Mouse (Mus musculus): ENCODE results near the gene H2al2a.
A peak's percentile ranks its signal among the peaks of the same experiment; 100 is the strongest.
"Not testable (repeated sequence)": the region's sequence is repeated elsewhere in the genome, so short reads cannot be mapped to it uniquely, and the experiment has no call there.

Gene H2al2a

DNA sequence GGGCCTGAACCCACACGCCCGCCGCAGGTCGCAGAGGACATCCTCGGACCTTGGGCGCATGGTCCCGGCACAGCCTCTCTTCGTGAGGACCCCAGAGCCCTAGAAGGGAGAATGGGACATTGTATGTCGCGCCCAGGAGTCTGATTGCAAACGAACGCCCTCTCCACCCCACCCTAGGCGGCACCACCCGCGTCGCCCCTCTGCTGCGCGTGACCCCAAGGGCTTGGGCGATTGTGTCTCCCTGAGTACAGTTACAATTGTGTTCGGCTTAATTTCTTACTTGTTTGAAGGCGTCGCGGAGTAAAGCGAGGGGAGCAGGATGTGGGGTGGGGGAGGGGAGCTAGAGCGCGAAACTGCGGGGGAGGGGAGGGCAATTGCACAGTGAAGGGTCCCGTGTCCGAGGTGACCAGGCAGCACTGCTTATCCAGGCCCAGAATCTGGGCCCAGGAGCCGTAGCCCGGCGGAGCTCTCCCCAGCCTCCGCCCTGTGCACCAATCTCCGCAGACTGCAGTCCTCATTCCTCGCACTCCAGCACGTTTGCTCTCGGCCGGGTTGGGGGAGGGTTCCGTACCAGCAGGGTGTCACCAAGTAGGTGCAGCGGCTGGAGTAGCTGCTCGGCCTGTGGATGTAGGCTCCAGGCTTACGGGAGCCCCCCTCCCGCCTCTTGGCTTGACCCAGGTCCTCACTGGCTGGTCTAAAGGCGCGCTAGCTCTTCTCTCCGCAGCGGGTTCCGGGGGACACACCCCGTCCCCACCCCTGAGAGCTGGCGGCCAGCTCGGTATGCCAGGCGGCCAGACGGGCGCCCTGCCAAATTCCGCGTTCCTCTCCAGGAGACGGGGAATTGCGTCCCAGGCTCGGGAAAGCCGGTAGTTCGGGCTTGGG lies 31.6 kb upstream of the H2al2a start:
- DNase-seq (ENCODE audit: low read depth) = peak; percentile 92

DNA sequence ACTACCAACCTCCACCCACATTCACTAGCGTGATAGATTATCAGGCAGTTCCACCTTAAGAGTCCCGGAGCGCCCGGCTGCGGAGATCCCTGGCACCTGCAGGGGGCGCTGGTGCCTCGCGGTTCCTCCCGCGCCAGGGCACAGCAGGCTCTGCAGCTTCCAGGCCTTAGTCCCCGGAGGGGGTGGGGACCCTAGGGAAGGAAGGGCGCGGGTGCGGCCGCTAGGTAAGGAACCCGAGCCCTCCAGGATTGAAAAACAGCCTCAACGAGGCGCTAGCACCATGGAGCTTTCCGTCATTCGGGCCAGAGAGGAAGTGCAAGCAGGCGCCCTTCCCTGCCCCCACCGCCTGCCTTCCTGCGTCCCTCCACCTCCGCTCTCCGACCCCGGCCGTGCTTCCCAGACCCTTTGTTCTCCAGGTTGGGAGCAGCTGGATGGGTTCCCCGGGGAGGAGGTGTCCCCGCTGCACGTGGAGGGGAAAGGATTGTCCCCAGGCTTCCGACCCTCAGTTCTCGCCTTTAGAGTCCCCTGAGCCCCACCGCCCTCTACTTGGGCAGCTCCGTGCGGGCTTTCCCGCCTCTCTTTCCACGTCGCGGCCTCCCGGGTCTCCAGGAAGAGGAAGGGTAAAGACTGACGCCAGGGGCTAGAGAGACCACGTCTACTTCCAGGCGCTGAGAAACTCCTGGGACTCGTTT lies 30.8 kb upstream of the H2al2a start:
- DNase-seq (ENCODE audit: low read depth) = peak; percentile 98

GRCm38 (mm10) chr2:18026116-18026947 lies 29.6 kb upstream of the H2al2a start:
- peak; percentile 24 for DNase-seq (ENCODE audit: low read depth)

DNA sequence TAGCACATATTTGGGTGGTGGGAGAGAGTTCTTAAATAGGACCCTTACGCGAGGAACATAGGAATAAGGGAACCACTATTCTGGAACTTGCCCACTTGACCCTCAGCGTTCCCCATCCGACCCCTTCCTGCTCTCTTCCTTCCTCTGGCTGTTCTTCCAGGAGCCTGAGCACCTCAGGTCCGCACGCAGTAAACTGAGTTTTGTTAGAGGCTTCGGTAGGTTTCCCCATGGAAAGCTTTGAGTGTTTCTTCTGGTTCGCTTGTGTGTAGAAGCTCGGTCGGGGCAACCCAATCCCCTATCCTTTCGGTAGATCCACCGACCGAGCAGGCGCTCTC lies 29.0 kb upstream of the H2al2a start:
- no peak for DNase-seq (ENCODE audit: low read depth)

- no peak for DNase-seq (ENCODE audit: low read depth)
These were observed 28.4 kb upstream of the H2al2a start for GRCm38 (mm10) chr2:18025116-18025515.

DNA sequence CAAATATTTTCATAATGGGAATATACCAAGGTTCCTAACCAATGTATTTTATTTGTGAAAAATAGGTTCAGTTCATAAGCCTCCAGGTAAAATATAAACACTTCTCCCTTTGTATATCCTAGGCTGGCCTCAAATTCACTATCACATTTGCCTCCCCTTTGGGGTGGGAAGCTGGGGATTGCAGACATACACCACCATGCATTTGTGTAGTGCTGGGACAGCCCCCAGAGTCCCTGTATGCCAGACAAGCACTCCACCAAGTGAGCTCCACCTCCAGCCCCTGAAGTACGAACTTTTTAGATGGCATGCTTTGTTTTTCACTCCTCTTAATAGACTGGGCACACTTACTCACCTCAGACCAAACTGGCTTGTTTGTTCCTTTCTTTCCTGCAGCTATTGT lies 26.1 kb upstream of the H2al2a start:
- no peak for DNase-seq (ENCODE audit: low read depth)

- peak; percentile 13 for DNase-seq (ENCODE audit: low read depth)
These were observed 22.4 kb upstream of the H2al2a start for GRCm38 (mm10) chr2:18019122-18019521.

GRCm38 (mm10) chr2:18017321-18017720 lies 20.6 kb upstream of the H2al2a start:
- DNase-seq (ENCODE audit: low read depth) = no peak

DNA sequence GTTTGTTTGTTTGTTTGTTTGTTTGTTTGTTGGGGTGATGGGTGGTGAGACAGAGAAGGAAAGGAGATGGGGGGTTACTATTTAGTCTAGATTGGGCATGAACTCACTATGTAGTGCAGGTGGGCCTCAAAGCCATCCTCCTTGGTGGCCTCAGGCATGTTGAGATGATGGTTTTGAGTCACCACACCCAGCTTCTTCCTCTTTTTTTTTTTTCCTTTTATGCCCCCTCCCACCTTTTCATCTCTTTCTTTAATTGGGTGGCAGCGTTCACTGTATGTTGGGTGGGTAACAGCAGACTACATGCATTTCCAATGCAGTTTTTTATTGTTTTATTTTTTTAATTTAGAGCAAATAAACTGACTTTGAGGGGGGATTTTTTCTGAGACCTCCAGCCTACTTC lies 19.9 kb upstream of the H2al2a start:
- DNase-seq (ENCODE audit: low read depth) = no peak

GRCm38 (mm10) chr2:18015581-18015980 lies 18.8 kb upstream of the H2al2a start:
- DNase-seq (ENCODE audit: low read depth) = no peak

- no peak for DNase-seq (ENCODE audit: low read depth)
These were observed 16.1 kb upstream of the H2al2a start for GRCm38 (mm10) chr2:18012866-18013265.

- no peak for DNase-seq (ENCODE audit: low read depth)
These were observed 14.5 kb upstream of the H2al2a start for GRCm38 (mm10) chr2:18011226-18011625.

- DNase-seq (ENCODE audit: low read depth) = peak; percentile 85
These were observed 8.4 kb upstream of the H2al2a start for GRCm38 (mm10) chr2:18005137-18005536.

DNA sequence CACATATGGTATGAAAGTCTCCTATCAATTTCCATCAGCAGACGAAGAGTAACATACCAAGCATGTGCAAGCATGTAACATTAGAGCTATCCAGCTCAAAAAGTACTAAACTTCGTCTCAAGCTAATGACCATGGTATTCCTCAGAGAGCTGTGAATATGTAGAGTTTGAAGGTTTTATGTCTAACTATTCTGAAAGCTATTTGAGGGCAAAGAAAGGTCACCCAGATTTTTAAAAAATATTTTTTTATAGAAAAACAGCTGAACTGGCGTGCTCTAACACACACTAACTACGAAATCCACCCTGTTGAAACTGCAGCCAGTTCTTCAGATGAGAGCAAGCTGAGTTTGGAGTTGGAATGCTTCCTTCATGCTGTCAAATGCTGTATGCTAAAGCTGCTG lies 7.5 kb upstream of the H2al2a start:
- peak; percentile 25 for DNase-seq (ENCODE audit: low read depth)

- no peak for DNase-seq (ENCODE audit: low read depth)
These were observed 5.5 kb upstream of the H2al2a start for GRCm38 (mm10) chr2:18002306-18002705.

GRCm38 (mm10) chr2:17989562-17989961 lies 7.2 kb downstream of the H2al2a start:
- DNase-seq (ENCODE audit: low read depth) = no peak

DNA sequence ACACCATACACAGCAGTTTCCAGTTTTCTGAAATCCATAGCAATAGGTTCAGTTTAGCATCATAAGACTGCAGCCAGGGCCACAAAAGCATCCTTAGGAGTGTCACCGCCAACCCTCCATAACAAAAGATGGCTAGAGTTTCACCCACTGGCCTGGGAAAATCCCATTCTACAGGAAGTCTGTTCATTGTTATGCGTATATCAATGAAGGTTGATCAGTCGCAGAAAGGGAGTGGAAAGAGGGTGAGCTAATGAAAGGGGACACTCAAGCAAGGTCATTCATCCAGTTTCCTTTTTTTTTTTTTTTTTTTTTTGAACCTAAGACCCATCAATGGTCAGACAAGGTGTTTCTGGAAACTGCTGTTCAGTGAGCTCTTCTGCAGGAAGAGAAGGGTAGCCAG lies 7.6 kb downstream of the H2al2a start:
- DNase-seq (ENCODE audit: low read depth) = no peak

DNA sequence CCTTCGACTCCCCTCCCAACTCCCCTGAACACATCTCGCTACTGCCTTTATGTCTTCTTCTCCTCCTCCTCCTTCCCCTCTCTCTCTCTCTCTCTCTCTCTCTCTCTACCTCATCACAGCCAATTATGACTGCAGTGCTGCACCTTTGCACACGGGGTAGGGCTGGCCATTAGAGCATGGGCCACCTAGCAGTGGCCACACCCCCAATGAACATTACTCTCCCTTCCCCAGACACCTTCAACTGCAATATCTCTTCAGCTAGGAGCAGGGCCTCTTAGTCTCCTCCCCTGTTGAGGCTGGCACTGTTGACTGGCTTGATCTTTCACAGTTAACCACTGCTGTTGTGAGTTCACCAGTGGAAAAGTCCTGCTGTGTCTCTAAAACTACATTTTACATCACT lies 10.1 kb downstream of the H2al2a start:
- no peak for DNase-seq (ENCODE audit: low read depth)

DNA sequence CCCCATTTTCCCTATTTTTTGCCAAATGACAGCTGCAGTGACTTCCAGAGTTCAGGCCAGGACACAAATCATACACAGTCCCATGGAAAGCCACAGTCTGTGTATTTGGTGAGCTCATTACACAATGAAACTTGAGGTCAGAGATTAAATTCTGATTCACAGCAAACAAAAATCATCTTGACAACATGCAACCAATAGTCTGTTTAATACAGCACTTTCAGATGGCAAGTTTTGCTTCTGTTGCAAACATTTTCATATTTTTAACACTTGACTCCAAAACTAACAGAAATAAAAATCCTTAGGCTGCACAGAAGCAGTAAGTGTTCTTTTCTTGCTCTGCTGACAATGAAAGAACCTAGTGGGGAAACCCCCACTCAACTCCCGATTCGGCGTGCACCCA lies 12.0 kb downstream of the H2al2a start:
- no peak for DNase-seq (ENCODE audit: low read depth)

GRCm38 (mm10) chr2:17982747-17983146 lies 14.0 kb downstream of the H2al2a start:
- no peak for DNase-seq (ENCODE audit: low read depth)

DNA sequence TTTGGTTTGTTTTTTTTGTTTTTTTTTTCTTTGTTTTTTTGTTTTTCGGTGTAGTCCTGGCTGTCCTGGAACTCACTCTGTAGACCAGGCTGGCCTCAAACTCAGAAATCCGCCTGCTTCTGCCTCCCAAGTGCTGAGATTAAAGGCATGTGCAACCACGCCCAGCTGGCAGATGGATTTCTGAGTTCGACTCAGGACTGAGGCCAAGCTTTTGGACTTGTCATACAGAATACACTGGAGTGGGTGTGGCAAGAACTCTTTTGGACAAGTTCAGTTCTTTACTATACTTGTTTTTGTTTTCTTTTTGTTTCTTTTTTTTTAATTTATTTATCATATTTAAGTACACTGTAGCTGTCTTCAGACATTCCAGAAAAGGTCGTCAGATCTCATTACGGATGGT lies 18.1 kb downstream of the H2al2a start:
- DNase-seq (ENCODE audit: low read depth) = no peak

- not testable (repeated sequence) for DNase-seq (ENCODE audit: low read depth)
These were observed 18.5 kb downstream of the H2al2a start for GRCm38 (mm10) chr2:17978251-17978650.

DNA sequence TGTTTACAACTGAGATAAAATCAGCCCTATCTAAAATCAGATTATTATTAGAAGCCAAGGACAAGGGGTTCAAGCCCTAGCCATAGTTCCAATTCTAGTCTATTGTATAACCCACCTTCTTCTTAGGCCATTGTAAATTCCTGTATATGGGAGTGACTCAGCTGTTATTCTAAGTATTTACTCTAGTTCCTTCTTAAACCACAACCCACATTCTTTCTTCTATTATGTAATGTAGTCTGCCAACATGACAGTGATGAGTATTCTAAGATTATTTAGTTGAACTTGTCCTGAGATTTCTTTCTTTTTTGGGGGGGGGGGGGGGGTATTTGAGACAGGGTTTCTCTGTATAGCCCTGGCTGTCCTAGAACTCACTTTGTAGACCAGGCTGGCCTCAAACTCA lies 19.1 kb downstream of the H2al2a start:
- peak; percentile 11 for DNase-seq (ENCODE audit: low read depth)

All from NIH3T3 (cell line).